ENCODE assay signal across 10 mouse cellular contexts in genomic region chr15:60762071-60762470, GRCm38 (mm10).
A peak's percentile ranks its signal among the peaks of the same experiment; 100 is the strongest.
DNase-seq lines count a peak whose midpoint lies in the region; ATAC-seq and TF ChIP-seq lines count a peak whose summit lies in the region.
"Had no signal": no experiment of that assay in that cellular context is flagged by ENCODE, and none has a peak within 500 bp of the region (broad histone marks: within the 10 kb centered on the region; RNA-seq: fewer than 3 reads in every experiment).

No protein-coding gene starts in this region.

- no peaks in the 10 kb centered on the region for H3K27me3 ChIP-seq in forebrain, postnatal 0 days (ENCODE audit: insufficient read depth, low read length)
- no peaks in the 10 kb centered on the region for H3K27me3 ChIP-seq in forebrain, embryonic 11.5 days (ENCODE audit: control insufficient read depth, insufficient read depth, low read length)
- no peaks in the 10 kb centered on the region for H3K27me3 ChIP-seq in forebrain, embryonic 16.5 days (replicated peaks; ENCODE audit: control insufficient read depth, insufficient read depth, low read length)

- no peaks in the 10 kb centered on the region for H3K4me1 ChIP-seq in forebrain, postnatal 0 days (ENCODE audit: insufficient read depth)
- no peaks in the 10 kb centered on the region for H3K4me1 ChIP-seq in forebrain, embryonic 11.5 days (replicated peaks; ENCODE audit: control insufficient read depth, insufficient read depth, low read length)
- no peaks in the 10 kb centered on the region for H3K4me1 ChIP-seq in forebrain, embryonic 16.5 days (replicated peaks; ENCODE audit: control insufficient read depth, insufficient read depth, low read length)

- no peak overlapping the region for H3K27ac ChIP-seq in forebrain, postnatal 0 days (ENCODE audit: low read depth, low read length)
- H3K27ac ChIP-seq in forebrain, embryonic 11.5 days (ENCODE audit: low read depth, low read length): no peak overlapping the region
- peak overlapping the region; percentile 46 for H3K27ac ChIP-seq in layer of hippocampus, adult 2 months
- no peak overlapping the region for H3K27ac ChIP-seq in forebrain, embryonic 16.5 days (ENCODE audit: low read length)

- 72% methylated on average over 2 of the region's 2 CpGs for WGBS in forebrain, postnatal 0 days
- whole genome bisulfite sequencing in forebrain, embryonic 11.5 days: 75% methylated on average over 2 of the region's 2 CpGs
- 68% methylated on average over 2 of the region's 2 CpGs for WGBS in forebrain, embryonic 16.5 days

- no peak overlapping the region for H3K4me3 ChIP-seq in forebrain, postnatal 0 days (ENCODE audit: low read depth, low read length)
- no peak overlapping the region for H3K4me3 ChIP-seq in forebrain, embryonic 11.5 days (ENCODE audit: low read depth, low read length)
- no peak overlapping the region for H3K4me3 ChIP-seq in layer of hippocampus, adult 2 months
- H3K4me3 ChIP-seq in forebrain, embryonic 16.5 days (replicated peaks; ENCODE audit: low read length): no peak overlapping the region
- H3K4me3 ChIP-seq: myocyte had no signal

- peak; percentile 28; the same call in 1 of the 2 replicates for TF ChIP-seq CTCF in forebrain, postnatal 0 days (IDR thresholded peaks at IDR 0.05; ENCODE audit: low read depth)
- TF ChIP-seq CTCF in layer of hippocampus, adult 2 months (conservative IDR thresholded peaks at IDR 0.05): peak; percentile 68

- ATAC-seq in forebrain, postnatal 0 days: no peak
- ATAC-seq in forebrain, embryonic 11.5 days (replicated peaks; ENCODE audit: low FRiP score): no peak
- no peak for ATAC-seq in inflammation-experienced regulatory T-cells, adult 6 months
- no peak for ATAC-seq in forebrain, embryonic 16.5 days

- H3K4me2 ChIP-seq in forebrain, postnatal 0 days (ENCODE audit: low read depth): no peak overlapping the region
- H3K4me2 ChIP-seq in forebrain, embryonic 11.5 days (ENCODE audit: low read depth, low read length, severe bottlenecking): no peak overlapping the region
- H3K4me2 ChIP-seq in forebrain, embryonic 16.5 days (ENCODE audit: low read length): no peak overlapping the region

- no peaks in the 10 kb centered on the region for H3K9me3 ChIP-seq in forebrain, postnatal 0 days (ENCODE audit: low read length)
- H3K9me3 ChIP-seq in forebrain, embryonic 11.5 days (ENCODE audit: control insufficient read depth, low read length): no peaks in the 10 kb centered on the region
- no peaks in the 10 kb centered on the region for H3K9me3 ChIP-seq in forebrain, embryonic 16.5 days (ENCODE audit: control insufficient read depth, low read length)

- no peak for DNase-seq in forebrain, postnatal 0 days
- no peak for DNase-seq in forebrain, embryonic 11.5 days (ENCODE audit: low spot score)
- DNase-seq in layer of hippocampus, adult 2 months (ENCODE audit: low spot score in 2 of 2): no peak
- DNase-seq in layer of hippocampus, postnatal 10 days (ENCODE audit: low spot score in 2 of 2): no peak
- DNase-seq in adipocyte (ENCODE audit: low spot score): peak; percentile 3
- DNase-seq in lung, postnatal 14 days: peak; percentile 22
- DNase-seq: right cerebral cortex, postnatal 4 days had no signal

- no peaks in the 10 kb centered on the region for H3K36me3 ChIP-seq in forebrain, postnatal 0 days (ENCODE audit: insufficient read depth)
- H3K36me3 ChIP-seq in forebrain, embryonic 11.5 days (ENCODE audit: control insufficient read depth, insufficient read depth, low read length): no peaks in the 10 kb centered on the region
- no peaks in the 10 kb centered on the region for H3K36me3 ChIP-seq in forebrain, embryonic 16.5 days (ENCODE audit: control insufficient read depth, insufficient read depth)

- H3K9ac ChIP-seq in forebrain, postnatal 0 days: no peak overlapping the region
- H3K9ac ChIP-seq in forebrain, embryonic 11.5 days (ENCODE audit: low read length): no peak overlapping the region
- H3K9ac ChIP-seq in forebrain, embryonic 16.5 days (replicated peaks; ENCODE audit: low read depth, low read length): no peak overlapping the region

Comparison
In these comparisons a context has a peak if more than half of its experiments do, and no peak if none do; other contexts are left out.
1. DNase-seq: peak in adipocyte (single experiment) and lung, postnatal 14 days (single experiment); none in forebrain, postnatal 0 days (single experiment), forebrain, embryonic 11.5 days (single experiment), layer of hippocampus, adult 2 months (0 of 2) and layer of hippocampus, postnatal 10 days (0 of 2).